Mouse (Mus musculus) left cerebral cortex, postnatal 36 days (tissue): ENCODE measurements at regions not wholly inside any gene's neighbourhood (a gene's known extent, or its start where the extent isn't known, plus 50 kb on each side); places are given as distances from the start of the nearest gene placed in this dataset.

ENCODE experiments used
- DNase-seq, 2 experiments: peaks; one replicate each; pipeline ENCODE4 v3.0.0; 2021 to 2022; ENCODE audit warnings: low spot score in 2 of 2, mixed read lengths in 1 of 2
- intact Hi-C: fragments of 180-260 bp; cut with DNase I; formaldehyde crosslinking; loops from one replicate; pipeline ENCODE4 v1.15.1; 2025

DNA sequence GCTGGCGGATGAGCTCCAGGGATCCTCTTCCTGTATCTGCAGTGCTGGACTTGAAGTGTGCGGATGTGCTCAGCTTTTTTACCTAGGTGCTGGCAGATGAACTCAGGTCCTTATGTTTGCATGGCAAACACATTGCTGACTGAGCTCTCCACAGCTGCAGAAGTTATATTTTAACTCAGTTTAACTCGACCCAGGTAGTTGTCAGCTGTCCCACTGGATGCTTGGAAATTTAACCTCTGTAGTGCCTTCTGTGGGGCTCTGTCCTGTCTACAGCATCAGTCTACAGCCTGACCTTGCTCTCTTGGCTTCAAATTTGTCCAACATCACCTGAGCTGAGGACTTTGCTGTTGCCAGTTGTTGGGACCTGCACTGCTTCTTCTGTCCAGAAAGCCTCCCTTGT is 139.2 kb downstream of the Ttc32 start:
- DNase-seq, result no peak
- intact Hi-C loops, result no loop called here

DNA sequence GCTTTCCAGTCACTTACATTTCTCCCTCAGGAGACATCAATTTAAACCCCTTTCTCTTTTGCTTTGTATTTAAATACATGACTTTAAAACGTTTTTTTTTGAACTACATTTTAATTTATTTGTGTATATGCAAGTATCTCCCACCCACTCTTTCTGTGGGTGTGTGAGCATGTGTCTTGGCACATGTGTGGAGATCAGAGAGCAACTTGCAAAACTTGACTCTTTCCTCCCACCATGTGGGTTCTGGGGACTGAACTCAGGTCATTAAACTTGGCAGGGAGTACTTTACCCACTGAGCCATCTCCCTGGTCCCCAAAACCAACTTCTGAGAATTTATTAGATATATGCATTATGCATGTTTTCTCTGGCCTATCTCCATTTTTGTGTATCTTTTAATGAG is 143.9 kb downstream of the Ttc32 start:
- DNase-seq, result no peak
- intact Hi-C loops, result no loop called here

DNA sequence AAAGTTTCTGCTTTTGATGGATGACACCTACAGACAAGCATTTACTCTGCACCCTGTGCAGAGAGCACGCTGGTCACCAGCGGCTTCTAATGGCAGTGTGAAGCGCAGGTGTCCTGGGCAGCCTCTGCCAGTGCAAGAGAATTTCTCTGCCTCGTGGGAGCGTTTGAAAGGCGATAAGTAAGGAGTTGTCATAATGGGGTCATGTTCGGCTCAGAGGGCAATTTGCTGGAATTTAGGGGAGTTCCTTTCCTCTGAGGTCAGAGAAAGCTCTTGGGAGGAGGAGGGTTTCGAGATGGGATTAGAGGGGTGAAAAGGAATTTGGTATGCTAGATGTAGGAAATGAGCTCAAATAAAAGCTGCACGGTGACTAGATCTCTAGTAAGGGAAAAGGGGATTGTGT is 144.5 kb downstream of the Ttc32 start:
- intact Hi-C loops, result no loop called here
- DNase-seq, result no peak

DNA sequence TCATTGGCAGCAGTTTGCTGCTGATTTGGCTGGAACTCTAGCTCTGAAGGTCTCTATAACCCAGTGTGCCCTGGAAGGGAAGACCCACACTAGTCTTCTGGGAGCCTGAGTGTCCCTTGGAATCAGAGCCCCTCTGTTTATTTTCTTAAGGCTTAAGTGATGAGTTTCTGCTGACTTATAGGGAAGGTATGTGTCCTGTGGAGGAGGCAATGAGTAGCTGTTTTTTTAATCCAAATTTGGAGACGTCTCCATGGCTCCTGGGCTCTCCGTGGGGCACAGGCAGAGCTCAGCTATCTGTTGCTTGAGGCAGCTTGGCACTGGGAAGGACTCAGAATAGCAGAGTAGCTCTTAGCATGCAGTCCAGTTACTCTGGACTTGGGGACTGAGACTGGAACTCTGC is 146.4 kb downstream of the Ttc32 start:
- intact Hi-C loops, result no loop called here
- DNase-seq, result no peak

DNA sequence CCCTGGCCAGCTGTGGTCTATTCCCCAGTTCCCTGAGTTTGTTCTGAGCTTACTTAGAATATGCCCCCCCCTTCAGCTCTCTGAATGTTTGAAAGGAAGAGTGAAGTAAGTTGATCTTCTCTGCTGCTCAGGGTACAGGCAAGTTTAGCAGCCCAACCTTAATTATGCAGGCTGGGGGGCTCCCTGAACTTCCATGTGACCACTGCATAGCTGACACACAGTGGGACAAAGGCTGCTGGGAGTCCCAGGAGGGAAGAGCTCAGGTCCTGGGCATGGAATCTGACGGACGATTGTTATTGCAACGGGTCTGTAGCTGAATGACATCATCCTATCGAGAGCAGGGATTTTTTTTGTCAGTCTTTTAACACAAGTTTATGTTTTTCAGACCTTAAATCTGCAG is 148.8 kb downstream of the Ttc32 start:
- intact Hi-C loops, result no loop called here

DNA sequence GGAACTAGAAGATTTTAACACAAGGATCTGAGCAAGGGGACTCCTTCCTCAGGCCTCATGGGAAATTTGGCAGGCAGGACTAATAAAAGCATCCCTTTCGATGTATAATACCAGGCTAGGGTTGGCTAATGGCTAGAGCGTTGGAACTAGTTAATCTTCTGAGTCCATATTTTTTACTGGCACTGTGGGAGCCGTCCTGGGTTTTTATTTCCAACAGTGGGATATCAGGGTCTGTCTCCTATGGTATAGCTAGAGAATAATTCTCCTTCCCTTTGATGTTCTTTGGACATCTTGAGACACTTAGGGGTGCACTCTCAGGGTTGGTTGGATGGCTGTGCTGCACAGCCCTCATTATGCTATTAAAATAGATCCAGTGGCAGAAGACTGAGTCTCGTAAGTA is 150.9 kb downstream of the Ttc32 start:
- intact Hi-C loops, result no loop called here
- DNase-seq, result no peak

More for the DNA sequence above, 148.8 kb downstream of the Ttc32 start:
- no peak for DNase-seq

DNA sequence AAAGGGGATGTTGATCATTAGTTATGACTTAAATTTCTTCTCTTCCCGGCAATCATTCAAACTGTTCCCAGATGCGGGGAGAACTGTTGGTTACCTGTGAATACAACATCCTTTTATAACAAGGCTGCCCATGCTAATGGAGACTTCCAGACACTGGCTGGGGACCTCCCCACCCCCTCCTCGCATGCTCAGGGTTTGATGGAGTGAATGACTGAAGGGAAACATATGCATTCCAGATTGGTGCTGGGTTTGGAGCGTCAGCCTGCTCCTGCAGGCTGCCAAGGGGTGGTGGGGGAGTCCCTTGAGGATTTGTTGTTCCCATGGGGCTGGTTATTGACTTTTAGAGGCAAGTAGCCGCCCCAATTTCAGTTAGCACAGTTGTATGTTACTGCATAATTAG is 161.9 kb downstream of the Ttc32 start:
- no peak for DNase-seq
- intact Hi-C loops, result no loop called here

DNA sequence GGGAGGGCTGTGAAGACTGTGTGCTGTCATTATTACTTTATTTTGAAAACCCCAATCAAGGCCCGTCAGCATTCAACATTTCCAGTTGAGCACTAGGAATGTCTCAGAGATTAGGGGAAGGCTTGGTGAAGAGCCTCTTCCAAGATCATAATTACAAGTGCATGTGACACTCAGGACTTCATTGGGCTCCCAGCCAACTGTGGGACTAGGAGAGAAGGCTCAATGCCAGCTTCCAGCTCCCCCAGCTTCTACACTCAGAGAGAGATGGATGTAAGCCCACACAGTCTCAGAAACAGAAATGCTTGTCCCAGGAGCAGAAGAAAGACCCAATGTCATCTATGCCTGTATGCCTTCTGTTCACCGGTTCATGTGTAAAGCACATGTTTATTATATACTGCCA is 169.5 kb downstream of the Ttc32 start:
- intact Hi-C loops, result no loop called here
- DNase-seq, result no peak

DNA sequence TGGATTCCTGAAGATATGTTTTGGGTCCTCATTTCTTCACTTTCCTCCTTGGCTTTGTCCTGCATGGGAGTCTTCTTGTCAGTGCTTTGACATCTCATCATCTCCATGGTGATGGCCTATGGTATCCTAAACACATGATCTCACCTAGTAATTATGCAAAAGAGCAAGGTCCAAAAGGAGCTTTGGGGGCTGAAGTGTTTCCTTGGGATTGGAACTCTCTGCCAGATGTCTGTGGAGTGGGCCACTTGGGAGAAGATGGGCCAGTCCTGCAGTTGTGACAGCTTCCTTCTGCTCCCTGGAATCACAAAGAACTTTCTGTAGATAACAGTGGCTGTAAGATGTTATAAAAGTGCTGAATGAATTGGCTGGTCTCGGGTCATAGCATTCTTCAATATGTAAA is 182.4 kb downstream of the Ttc32 start:
- no peak for DNase-seq
- intact Hi-C loops, result no loop called here

DNA sequence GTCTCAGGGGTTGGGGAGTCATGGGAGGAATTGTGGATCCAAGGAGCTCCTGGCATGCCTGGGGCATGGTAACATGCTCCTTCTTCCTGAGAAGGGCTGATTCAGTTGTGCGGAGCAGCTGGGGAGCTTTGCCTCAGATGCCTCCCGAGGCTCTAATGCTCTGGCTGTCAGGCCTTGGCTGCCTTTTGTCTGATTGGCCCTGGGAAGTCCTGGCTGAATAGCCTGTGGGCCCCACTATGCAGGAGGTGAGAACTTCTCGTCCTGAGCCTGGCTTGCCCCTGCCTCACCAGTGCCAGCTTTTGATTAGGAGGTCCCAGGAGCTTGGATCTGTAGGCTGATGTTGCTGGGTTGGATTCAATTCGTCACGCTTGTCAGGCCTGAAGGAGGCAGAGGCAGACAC is 195.2 kb downstream of the Ttc32 start:
- no peak for DNase-seq
- intact Hi-C loops, result no loop called here

DNA sequence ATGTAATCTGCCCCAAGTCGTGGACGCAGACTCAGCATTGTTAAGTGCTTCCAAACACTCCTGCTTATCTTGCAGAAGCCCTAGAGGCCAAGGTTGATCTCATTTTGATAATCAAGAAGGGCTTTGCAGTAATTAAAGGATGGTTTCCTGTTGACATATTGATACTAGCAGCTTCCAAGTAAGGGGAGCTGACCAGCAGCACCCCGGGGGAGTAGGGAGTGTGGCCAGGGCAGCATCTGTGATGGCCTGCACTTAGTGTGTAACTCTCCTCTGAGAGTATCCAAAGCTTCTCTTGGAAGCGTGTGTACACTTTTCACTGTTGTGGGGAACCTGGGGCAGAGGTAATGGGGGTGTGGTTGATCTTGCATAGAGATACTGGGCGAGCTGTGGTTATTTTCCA is 198.1 kb downstream of the Ttc32 start:
- no peak for DNase-seq
- intact Hi-C loops, result no loop called here

DNA sequence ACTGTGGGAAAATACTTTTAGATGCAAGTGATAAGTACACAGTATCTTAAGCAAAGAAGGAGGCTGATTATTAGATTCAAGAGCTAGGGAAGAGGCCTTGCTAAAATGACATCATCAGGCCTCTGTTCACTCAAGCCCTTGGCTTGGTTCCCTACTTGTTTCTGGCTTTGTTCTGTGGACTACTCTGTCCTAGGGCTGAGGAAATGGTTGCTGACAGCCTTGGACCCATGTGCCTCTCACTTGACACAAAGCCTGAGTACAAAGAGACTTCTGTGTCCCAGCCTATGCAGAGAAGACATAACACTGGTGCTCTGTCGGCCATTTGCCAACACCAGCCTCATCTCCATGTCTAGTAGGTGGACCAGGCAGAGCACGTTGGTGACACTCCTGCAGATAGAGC is 198.7 kb downstream of the Ttc32 start:
- intact Hi-C loops, result no loop called here
- DNase-seq, result no peak

DNA sequence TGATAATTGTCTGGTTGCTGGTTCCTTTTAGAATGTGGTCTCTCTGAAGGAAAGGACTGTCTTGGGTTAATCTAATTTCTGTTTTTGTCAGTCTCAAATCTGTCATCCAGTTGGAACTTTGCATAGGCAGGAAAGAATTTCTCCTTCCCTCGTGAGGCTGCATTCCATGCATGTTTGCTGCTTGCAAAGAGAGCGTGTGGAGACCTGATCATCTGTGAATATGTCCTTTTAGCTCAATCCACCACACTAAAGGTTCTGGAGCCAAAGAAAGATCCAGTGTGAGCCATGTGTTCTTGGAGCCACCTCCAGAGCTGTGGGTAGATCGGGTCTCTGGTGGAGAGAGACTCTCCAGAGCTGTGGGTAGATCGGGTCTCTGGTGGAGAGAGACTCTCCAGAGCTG is 200.2 kb downstream of the Ttc32 start:
- no peak for DNase-seq
- intact Hi-C loops, result no loop called here

DNA sequence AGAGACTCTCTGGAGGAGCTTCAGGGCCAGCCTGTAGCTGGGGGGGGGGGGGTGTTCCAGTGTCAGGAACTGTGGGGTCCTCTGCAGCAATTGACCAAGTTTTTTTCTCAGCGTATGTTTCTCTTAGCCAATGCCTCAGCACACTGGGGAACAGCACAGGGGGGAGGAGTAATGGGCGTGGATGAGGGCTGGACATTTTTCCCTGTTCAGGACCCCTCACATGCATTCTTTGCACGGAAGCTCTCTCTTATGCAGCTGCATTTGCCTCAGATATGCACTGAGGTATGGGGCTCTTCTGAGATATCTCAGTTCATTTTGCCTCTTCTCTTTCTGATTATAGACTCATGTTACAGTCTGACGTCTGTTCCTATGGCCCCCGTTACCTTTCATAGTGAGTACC is 200.8 kb downstream of the Ttc32 start:
- intact Hi-C loops, result no loop called here
- no peak for DNase-seq

DNA sequence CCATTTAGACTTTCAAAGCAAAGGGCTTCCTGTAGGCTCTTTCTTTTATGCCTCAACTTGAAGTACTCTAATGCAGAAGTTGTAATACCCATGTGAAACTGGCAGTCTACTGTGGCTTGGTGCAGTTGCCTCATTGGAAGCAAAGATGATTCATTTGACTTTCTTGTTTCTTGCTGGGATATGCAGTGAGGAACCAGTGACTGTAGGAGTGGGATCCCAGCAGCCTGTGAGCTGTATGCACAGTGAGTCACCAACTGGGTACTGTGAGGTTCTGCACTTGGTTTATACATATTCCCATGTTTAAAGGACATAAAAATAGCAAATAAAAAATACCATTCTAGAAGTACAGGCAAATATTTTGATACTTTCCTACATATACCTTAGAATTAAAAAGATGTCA is 202.6 kb downstream of the Ttc32 start:
- intact Hi-C loops, result no loop called here
- DNase-seq, result no peak

DNA sequence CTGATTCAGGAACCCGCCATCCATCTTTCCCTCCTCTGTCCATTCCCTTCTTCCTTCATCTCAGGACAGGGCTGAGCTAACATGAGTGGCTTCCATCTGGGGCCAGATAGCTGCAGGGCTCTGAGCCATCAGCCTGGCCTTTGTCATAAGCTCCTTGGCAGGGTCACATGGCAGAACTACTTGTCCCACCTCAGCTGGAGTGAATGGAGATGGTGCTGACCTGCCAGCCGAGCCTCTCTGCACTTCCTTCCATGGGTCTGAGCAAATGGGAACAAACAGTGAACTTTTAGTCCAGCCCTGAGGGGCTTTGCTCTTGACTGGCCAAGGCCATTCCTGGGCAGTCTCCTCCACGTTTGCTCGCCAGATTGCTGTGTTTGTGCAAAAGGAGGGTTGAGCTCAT is 206.1 kb downstream of the Ttc32 start:
- intact Hi-C loops, result no loop called here

DNA sequence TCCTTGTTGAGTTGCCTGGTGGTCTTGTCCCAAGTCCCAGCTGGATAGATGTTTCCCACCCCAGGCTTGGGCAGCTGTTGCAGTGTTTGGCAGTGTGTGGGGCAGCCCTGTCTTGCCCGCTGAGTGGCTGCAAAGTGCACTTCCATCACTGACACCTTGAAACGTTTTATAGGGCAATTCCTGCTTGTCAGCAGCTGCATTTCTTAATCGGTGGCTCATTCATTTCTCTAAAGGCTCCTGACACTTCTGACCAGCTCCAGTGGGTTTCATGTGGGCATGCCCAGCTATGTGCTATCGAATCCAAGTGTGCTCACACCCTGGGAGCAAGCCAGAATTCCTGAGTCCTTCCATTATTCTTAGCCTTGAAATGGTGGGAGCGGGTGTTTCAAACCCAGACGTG is 207.7 kb downstream of the Ttc32 start:
- intact Hi-C loops, result no loop called here
- DNase-seq, result no peak

More for the DNA sequence above, 206.1 kb downstream of the Ttc32 start:
- DNase-seq, result no peak

DNA sequence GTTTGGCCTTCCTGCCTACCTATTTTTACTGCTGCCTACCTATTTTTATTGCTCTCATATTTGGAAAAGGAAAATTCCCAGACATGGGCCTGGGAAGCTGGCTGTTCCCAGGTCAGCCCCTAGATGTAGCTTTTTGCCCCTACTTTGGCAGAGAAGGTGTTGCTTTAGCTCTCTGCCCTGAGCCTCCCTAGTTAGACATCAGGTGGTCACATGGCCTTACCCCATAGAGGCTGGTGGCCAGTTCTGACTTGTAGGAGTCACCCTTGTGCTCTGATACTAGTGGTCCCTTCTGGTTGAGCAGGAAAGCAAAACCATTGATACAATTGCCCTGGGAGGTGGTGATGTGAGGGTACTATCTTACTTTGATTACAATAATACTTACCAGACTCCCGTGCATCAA is 208.2 kb downstream of the Ttc32 start:
- no peak for DNase-seq
- intact Hi-C loops, result no loop called here

DNA sequence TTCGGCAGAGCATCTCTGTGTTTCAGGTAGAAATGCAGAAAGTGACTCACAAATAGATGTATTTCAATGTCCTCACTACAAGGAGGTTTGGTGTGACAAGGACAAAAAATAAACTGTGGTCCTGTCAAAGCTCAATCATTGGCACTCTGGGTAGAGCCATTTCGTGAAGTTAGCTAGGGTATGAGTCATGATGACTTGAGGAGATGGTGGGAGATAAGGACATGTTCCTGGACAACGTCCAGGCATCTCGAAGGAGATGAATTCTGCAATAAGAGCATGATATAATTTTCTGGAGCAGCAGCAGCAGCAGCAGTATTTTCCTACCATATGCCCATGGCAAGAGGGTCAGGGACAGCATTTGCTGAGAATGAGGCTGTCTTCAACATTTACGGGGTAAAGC is 217.7 kb downstream of the Ttc32 start:
- intact Hi-C loops, result no loop called here
- DNase-seq, result no peak

DNA sequence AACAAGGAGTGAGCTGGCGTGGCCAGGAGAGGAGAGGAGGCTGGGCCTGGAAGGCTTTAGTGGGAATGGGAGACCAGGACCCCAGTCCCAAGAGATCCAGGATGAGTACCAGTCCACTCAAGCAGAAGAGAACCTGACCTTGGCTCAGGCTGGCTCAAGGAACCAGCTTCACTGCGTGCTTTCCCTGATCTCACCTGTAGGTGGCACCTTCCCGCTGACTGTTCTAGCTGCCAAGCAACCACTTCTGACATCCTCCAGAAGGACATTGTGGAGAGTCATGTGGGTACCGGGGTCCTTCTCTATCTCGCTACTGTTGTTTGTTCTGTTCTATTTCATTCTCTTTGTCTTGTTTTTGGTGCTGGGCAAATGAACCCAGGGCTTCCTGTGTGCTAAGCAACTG is 222.0 kb downstream of the Ttc32 start:
- peak; percentile 30 to 53 for DNase-seq
- intact Hi-C loops, result no loop called here

DNA sequence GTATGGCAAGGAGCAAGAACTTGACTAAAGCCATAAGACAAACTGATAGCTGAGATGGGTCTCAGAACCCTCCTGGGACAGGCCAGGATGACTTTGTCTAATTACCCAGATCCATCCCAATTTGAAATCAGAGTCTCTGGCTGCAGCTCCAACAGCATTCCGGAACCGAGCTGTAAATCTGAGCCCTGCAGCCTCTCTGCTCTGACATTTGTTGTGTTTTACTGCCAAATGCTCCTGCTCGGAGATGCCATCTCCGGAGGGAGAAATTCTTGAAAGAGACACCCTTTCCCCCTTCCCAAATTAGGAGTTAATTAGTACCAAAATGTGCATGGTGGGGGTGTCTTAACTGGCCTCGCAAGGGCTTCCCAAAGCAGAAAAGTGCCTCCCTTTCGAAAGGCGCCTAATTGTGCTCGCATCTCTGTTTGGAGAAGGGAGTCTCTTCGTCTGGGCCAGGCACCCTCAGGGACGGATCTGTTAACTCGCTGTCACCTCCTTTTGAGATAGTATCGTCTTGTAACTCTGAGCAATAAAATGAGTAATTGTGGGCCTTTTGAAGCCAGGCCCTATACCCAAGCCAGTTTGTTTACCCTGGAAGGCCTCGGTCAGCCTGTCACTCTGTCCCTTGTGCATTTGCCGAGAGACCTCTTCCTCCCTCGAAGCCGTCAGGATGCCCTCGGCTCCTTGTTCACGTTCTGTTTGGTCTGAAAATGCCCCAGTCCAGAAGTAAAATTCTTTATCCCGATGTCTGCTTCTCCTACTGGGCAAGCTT is 223.7 kb downstream of the Ttc32 start:
- DNase-seq, result no peak
- intact Hi-C loops, result no loop called here

DNA sequence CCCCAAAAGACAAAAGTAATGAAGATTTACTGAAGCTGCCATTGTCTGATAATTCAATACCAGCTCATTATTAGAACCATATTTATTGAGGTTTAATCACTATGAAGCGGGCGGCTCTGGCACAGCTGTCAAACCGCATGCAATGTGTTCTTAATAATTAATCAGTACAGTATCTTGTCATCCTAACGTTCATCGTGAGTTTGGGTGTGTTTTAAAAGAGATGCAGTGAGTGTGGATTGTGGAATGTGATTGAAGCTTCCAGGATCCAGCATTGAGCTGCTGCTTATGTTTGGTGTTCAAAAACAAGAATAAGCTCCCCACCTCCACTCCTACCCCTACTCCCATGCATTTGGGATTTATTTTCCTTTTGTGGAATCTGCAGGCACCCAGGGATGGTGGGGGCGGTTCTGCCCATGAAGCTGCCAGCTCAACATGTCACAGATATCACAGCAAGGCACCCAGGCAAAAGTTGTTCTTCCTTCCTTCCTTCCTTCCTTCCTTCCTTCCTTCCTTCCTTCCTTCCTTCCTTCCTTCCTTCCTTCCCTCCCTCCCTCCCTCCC is 224.6 kb downstream of the Ttc32 start:
- intact Hi-C loops, result no loop called here
- peak; percentile 18 to 21 for DNase-seq
